Mouse (Mus musculus) adrenal gland, adult 8-10 months (tissue): ENCODE measurements around the gene Osgep. TPM values are rescaled to one million over a fixed set of nuclear protein-coding genes. Genes with fewer than 3 reads are reported as not detected.
"Not testable (repeated sequence)": the region's sequence is repeated elsewhere in the genome, so short reads cannot be mapped to it uniquely, and the experiment has no call there.

ENCODE experiments used
- DNase-seq: peaks from one replicate; pipeline ENCODE4 v3.0.0; 2022
- total RNA-seq, 4 experiments: library from RNA; stranded (reverse); gene quantifications; 2 replicates each; pipeline ENCODE4 v1.2.4; 2022

The Osgep gene
- total RNA-seq: 10 to 100 TPM; 44.8 to 55.6 (median 51.3) TPM

- DNase-seq: peak; percentile 96
Observed at GRCm38 (mm10) chr14:50924281-50925064, at the start of gene Osgep, which contains the start of gene Apex1. Osgep (minus strand) TSS chr14:50924893. Apex1 (plus strand) TSS chr14:50924968.

- DNase-seq: no peak
Observed at GRCm38 (mm10) chr14:50973700-50974099, 49.0 kb upstream of the Osgep start.

GRCm38 (mm10) chr14:50973054-50973453, 48.4 kb upstream of the Osgep start:
- DNase-seq: not testable (repeated sequence)

GRCm38 (mm10) chr14:50970822-50971221, 46.1 kb upstream of the Osgep start:
- DNase-seq: no peak

- DNase-seq: no peak
Observed at GRCm38 (mm10) chr14:50969558-50970544, 45.2 kb upstream of the Osgep start.

- DNase-seq: no peak
Observed at GRCm38 (mm10) chr14:50969041-50969440, 44.3 kb upstream of the Osgep start.

- no peak for DNase-seq
Observed at GRCm38 (mm10) chr14:50968216-50968980, 43.7 kb upstream of the Osgep start.

GRCm38 (mm10) chr14:50958289-50958995, 33.7 kb upstream of the Osgep start:
- DNase-seq: not testable (repeated sequence)

GRCm38 (mm10) chr14:50957146-50957545, 32.5 kb upstream of the Osgep start:
- DNase-seq: not testable (repeated sequence)

GRCm38 (mm10) chr14:50956724-50957123, 32.0 kb upstream of the Osgep start:
- not testable (repeated sequence) for DNase-seq

- peak; percentile 38 for DNase-seq
Observed at GRCm38 (mm10) chr14:50955942-50956508, 31.3 kb upstream of the Osgep start, which contains the start of gene Pnp2. Pnp2 (plus strand) TSS chr14:50955992.

- DNase-seq: no peak
Observed at GRCm38 (mm10) chr14:50955487-50955886, 30.8 kb upstream of the Osgep start.

GRCm38 (mm10) chr14:50945526-50945925, 20.8 kb upstream of the Osgep start:
- DNase-seq: not testable (repeated sequence)

- not testable (repeated sequence) for DNase-seq
Observed at GRCm38 (mm10) chr14:50945081-50945480, 20.4 kb upstream of the Osgep start.

GRCm38 (mm10) chr14:50944668-50945033, 20.0 kb upstream of the Osgep start:
- DNase-seq: not testable (repeated sequence)

- peak; percentile 96 for DNase-seq
Observed at GRCm38 (mm10) chr14:50943932-50944667, 19.4 kb upstream of the Osgep start, which contains the start of gene Gm49342. Gm49342 (plus strand) TSS chr14:50944517.

GRCm38 (mm10) chr14:50938940-50939339, 14.2 kb upstream of the Osgep start:
- no peak for DNase-seq

GRCm38 (mm10) chr14:50938119-50938908, 13.6 kb upstream of the Osgep start:
- DNase-seq: no peak

GRCm38 (mm10) chr14:50936649-50937048, 12.0 kb upstream of the Osgep start:
- DNase-seq: no peak
